Mouse (Mus musculus): Measurements from ENCODE around the gene Ncoa5. TPM values are rescaled to one million over a fixed set of nuclear protein-coding genes. Genes with fewer than 3 reads are reported as not detected.

Gene Ncoa5
- polyA plus RNA-seq, 1 experiment, result 48.0 TPM

DNA sequence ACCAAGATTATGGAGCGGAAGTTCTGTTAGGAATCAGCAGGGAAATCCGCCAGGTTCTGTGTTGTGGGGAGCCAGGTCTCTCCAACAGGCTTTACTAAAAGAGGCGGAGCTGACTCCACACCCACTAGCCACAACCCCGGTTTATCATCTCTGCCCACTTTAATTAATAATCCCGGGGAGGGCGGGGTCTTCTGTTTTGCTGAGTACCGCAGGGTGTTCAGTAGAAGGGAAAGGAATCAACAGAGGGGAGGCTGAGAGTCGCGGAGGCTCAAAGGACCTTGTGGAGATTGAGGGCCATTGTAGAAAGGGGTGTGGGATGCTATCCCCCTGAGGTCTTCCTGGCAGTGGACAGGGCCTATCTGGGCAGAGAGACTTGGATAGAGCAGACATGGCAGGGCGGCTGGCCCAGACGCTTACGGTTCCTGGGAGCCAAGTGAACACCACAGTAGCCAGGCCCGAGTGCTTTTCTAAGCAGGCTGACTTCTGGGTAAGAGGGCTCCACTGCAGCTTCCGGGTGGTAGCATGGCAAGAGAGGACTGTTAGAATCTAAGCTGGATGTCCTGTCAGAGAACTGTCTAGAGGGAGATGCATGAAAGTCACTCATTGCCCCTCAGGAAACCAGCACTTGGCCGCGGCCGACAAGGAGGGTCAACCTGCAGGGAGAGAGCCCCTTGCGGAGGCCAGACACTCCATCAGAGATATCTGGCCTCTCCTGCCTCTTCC is 16.3 kb upstream of the Ncoa5 start:
- no peak overlapping the region for H3K27ac ChIP-seq (ENCODE audit: insufficient read depth, low read length)

DNA sequence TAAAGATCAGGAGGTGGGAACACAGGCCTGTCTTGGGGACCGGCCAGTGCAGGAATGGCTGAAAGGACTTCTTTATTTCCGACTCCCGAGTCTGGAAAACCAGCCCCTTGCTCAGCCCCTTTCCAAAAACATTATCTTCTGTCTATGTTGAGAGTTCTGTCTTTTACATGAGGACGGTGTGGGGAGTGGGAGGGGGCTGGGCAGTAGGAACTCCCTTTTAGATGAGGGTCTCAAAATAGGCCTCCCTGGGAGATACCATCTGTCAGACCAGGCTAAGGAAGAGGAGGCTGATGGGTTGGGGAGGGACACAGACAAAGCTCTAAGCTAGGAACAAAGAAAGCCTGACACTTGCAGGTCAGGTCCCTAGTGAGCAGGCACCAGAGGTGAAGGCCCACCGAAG is 14.4 kb upstream of the Ncoa5 start:
- Histone ChIP-seq H3K4me3 (ENCODE audit: insufficient read depth, low read length) (no peak overlapping the region), H3K4me1 (ENCODE audit: control insufficient read depth, insufficient read depth, low read length) (no peaks in the 10 kb centered on the region), H3K27ac (ENCODE audit: insufficient read depth, low read length) (no peak overlapping the region)
- no peak for TF ChIP-seq CTCF (IDR thresholded peaks at IDR 0.05; ENCODE audit: extremely low read depth, insufficient read depth, low read length)
- no peak for TF ChIP-seq POLR2A (IDR thresholded peaks at IDR 0.05; ENCODE audit: extremely low read depth, insufficient read depth, low read length)

More for the DNA sequence above, 16.3 kb upstream of the Ncoa5 start:
- no peak for TF ChIP-seq POLR2A (IDR thresholded peaks at IDR 0.05; ENCODE audit: extremely low read depth, insufficient read depth, low read length)
- TF ChIP-seq CTCF (IDR thresholded peaks at IDR 0.05; ENCODE audit: extremely low read depth, insufficient read depth, low read length), result no peak
- no peak overlapping the region for H3K4me3 ChIP-seq (ENCODE audit: insufficient read depth, low read length)
- H3K4me1 ChIP-seq (ENCODE audit: control insufficient read depth, insufficient read depth, low read length), result no peaks in the 10 kb centered on the region

DNA sequence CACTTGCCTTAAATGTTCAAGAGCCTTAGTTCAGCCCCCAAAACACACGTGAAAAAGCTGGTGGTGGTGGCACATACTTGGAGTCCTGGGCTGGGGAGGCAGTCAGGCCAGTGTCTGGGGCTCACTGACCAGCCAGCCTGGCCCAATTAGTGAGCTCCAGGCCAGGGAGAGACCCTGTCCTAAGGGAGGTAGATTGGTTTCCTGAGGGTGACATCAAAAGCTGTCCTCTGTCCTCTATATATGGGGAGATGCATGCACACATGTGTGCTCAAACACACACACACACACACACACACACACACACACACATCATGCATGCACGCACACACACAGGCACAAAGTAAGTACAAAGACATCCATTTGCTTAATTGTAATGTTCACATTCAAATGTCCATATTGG is 9.1 kb upstream of the Ncoa5 start:
- Histone ChIP-seq H3K4me3 (ENCODE audit: insufficient read depth, low read length) (no peak overlapping the region), H3K4me1 (ENCODE audit: control insufficient read depth, insufficient read depth, low read length) (no peaks in the 10 kb centered on the region), H3K27ac (ENCODE audit: insufficient read depth, low read length) (no peak overlapping the region)
- no peak for TF ChIP-seq POLR2A (IDR thresholded peaks at IDR 0.05; ENCODE audit: extremely low read depth, insufficient read depth, low read length)
- TF ChIP-seq CTCF (IDR thresholded peaks at IDR 0.05; ENCODE audit: extremely low read depth, insufficient read depth, low read length), result no peak

DNA sequence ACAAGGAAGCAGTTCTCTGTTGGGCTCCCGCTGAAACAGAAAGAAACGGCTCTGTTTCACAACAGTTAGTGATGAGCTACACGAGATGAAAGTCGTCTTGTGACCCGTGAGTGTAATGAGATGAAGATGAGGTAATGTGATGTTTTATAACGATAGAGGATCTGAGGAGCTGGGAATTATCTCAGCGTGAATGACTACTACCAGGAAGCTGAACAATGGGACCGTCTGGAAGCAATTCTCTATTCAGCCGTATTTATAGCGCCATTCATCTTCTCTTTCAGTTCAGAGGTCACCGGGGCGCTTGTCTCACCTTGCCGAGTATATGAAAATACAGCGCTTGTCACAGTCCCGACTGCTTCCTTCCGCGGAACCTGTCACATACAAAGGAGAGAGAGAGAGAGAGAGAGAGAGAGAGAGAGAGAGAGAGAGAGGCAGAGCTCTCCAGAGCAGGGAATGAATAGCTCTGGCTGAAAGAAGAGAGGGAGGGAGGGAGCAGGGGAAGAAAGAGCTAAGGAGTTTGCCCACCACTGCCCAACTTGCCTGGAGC is 8.5 kb upstream of the Ncoa5 start:
- Histone ChIP-seq H3K4me1 (ENCODE audit: control insufficient read depth, insufficient read depth, low read length) (no peaks in the 10 kb centered on the region), H3K27ac (ENCODE audit: insufficient read depth, low read length) (no peak overlapping the region), H3K4me3 (ENCODE audit: insufficient read depth, low read length) (peak overlapping the region; percentile 12; the same call in 1 of the 2 replicates)
- TF ChIP-seq CTCF (IDR thresholded peaks at IDR 0.05; ENCODE audit: extremely low read depth, insufficient read depth, low read length), result no peak
- TF ChIP-seq POLR2A (IDR thresholded peaks at IDR 0.05; ENCODE audit: extremely low read depth, insufficient read depth, low read length), result no peak

DNA sequence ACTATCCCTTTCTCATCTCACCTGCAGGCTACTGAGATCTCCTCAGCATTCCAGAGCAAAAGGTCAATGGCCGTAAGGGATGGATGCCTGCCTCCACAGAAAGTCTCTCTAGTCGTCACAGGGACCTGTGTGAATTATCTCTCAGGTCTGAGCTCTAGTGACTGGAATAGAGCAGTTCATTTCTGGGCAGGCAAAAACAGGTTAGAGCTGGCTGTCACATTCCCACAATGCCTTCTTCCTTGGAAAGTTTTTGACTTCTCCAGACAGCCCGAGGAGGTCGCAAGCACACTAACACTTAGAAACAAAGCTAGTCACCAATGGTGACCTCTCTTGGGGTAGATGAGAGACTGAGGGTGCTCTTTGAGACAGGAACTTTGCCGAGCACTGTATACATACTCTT is 7.5 kb upstream of the Ncoa5 start:
- H3K4me3 ChIP-seq (ENCODE audit: insufficient read depth, low read length), result no peak overlapping the region
- TF ChIP-seq CTCF (IDR thresholded peaks at IDR 0.05; ENCODE audit: extremely low read depth, insufficient read depth, low read length) (no peak), POLR2A (IDR thresholded peaks at IDR 0.05; ENCODE audit: extremely low read depth, insufficient read depth, low read length) (no peak)
- H3K4me1 ChIP-seq (ENCODE audit: control insufficient read depth, insufficient read depth, low read length), result no peaks in the 10 kb centered on the region
- no peak overlapping the region for H3K27ac ChIP-seq (ENCODE audit: insufficient read depth, low read length)

DNA sequence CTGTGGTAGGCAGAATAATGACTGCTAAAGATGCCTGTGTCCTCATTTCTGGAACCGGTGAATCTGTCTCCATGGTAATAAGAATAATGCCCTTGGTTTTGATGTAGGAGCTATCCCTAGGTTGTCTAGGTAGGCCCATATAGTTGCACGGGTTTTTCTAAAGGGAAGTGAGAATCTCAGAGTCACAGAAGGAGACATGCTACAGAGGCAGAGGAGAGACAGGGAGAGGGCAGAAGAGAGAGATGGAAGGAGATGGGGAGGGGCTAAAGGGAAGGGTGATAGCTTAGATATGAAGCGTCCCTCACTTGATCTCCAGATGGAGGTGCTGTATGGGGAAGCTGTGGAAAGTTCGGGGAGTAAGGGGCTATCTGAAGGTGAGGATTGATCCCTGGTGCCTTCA is 2.7 kb upstream of the Ncoa5 start:
- Histone ChIP-seq H3K27ac (ENCODE audit: insufficient read depth, low read length) (no peak overlapping the region), H3K4me3 (ENCODE audit: insufficient read depth, low read length) (no peak overlapping the region), H3K4me1 (ENCODE audit: control insufficient read depth, insufficient read depth, low read length) (peaks cover 1% of the 10 kb centered on the region; the same call in 1 of the 2 replicates)
- TF ChIP-seq POLR2A (IDR thresholded peaks at IDR 0.05; ENCODE audit: extremely low read depth, insufficient read depth, low read length), result no peak
- no peak for TF ChIP-seq CTCF (IDR thresholded peaks at IDR 0.05; ENCODE audit: extremely low read depth, insufficient read depth, low read length)

DNA sequence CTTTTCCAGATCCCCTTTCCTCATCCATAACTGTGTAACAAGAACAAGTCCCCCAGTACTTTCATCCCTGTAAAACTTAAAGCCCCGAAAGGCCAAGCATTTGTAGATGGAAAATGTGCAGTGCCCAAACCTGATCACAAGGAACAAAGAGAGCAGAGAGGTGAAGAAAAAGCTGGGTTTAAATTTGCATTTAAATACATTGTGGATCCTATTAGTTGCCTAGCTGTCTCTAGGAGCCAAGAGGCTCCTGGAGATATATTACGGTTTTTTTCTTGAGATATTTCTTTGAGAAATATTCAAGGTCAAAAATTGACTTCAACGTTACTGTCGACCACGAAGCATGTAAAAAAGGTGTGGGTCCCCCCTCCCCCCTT is 378 bp upstream of the Ncoa5 start:
- Histone ChIP-seq H3K4me3 (ENCODE audit: insufficient read depth, low read length) (peak overlapping the region; percentile 94), H3K27ac (ENCODE audit: insufficient read depth, low read length) (no peak overlapping the region; the same call in 1 of the 2 replicates), H3K4me1 (ENCODE audit: control insufficient read depth, insufficient read depth, low read length) (peaks cover 1% of the 10 kb centered on the region; the same call in 1 of the 2 replicates)
- TF ChIP-seq POLR2A (IDR thresholded peaks at IDR 0.05; ENCODE audit: extremely low read depth, insufficient read depth, low read length), result no peak
- TF ChIP-seq CTCF (IDR thresholded peaks at IDR 0.05; ENCODE audit: extremely low read depth, insufficient read depth, low read length), result no peak

DNA sequence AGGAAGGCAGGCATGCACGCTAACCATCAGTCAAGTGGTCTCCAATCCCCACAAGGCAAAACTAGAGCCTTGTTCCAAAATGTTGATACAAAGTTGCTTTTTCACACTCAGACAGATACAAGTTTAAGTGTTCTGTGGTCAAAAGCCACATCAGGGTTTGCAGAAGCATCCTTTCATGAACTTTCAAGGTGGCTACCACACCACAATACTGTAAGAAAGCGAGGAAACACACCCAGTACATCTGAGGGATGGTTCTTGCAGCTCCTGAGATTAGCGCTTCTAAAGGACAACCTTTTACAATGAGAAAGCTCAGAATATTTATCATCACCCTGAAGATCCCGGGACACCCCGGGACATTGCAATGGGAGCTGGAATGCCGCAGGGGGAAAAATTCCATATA is 1.4 kb downstream of the Ncoa5 start:
- H3K27ac ChIP-seq (ENCODE audit: insufficient read depth, low read length), result no peak overlapping the region
- peaks cover 4% of the 10 kb centered on the region; the same call in 1 of the 2 replicates for H3K4me1 ChIP-seq (ENCODE audit: control insufficient read depth, insufficient read depth, low read length)
- peak overlapping the region; percentile 94 for H3K4me3 ChIP-seq (ENCODE audit: insufficient read depth, low read length)
- no peak for TF ChIP-seq POLR2A (IDR thresholded peaks at IDR 0.05; ENCODE audit: extremely low read depth, insufficient read depth, low read length)
- TF ChIP-seq CTCF (IDR thresholded peaks at IDR 0.05; ENCODE audit: extremely low read depth, insufficient read depth, low read length), result no peak

DNA sequence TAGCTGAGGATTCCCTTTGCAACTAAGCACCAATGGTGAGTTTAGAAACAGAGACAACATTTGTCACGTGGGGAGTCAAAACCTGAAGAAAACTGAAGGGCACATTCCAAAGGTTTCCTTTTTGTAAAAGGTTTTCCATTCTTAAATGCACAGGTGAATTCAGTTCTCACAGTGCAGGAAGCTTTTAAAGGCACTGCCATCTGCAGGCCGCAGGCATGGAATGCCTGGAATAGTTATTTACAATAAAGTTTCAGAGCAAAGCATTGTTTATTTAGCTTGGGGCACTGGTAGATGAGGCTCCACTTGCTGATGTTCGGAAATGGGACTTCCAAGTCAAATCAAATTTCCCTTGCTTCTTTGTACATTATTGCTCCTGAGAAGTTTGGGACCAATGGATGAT is 2.1 kb downstream of the Ncoa5 start:
- Histone ChIP-seq H3K4me3 (ENCODE audit: insufficient read depth, low read length) (no peak overlapping the region; the same call in 1 of the 2 replicates), H3K27ac (ENCODE audit: insufficient read depth, low read length) (no peak overlapping the region), H3K4me1 (ENCODE audit: control insufficient read depth, insufficient read depth, low read length) (peaks cover 4% of the 10 kb centered on the region; the same call in 1 of the 2 replicates)
- TF ChIP-seq CTCF (IDR thresholded peaks at IDR 0.05; ENCODE audit: extremely low read depth, insufficient read depth, low read length) (peak; percentile 39; the same call in 1 of the 2 replicates), POLR2A (IDR thresholded peaks at IDR 0.05; ENCODE audit: extremely low read depth, insufficient read depth, low read length) (no peak)

DNA sequence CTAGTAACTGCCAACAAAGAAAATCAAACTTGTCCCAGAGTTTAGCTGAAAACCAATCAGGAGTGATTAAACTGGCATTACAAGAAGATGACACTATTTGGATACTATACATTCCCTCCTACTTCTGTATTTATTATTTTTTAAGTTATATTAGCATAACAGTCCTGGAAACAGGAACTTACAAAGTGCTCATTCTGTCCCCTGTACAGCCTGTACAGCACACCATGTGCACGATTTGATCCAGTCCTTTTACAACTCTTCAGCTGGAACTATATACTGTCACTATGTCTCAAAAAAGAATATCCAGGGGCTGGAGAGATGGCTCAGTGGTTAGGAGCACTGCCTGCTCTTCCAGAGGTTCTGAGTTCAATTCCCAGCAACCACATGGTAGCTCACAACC is 7.5 kb downstream of the Ncoa5 start:
- TF ChIP-seq POLR2A (IDR thresholded peaks at IDR 0.05; ENCODE audit: extremely low read depth, insufficient read depth, low read length) (no peak), CTCF (IDR thresholded peaks at IDR 0.05; ENCODE audit: extremely low read depth, insufficient read depth, low read length) (no peak)
- Histone ChIP-seq H3K4me1 (ENCODE audit: control insufficient read depth, insufficient read depth, low read length) (peaks cover 3% of the 10 kb centered on the region; the same call in 1 of the 2 replicates), H3K27ac (ENCODE audit: insufficient read depth, low read length) (no peak overlapping the region), H3K4me3 (ENCODE audit: insufficient read depth, low read length) (no peak overlapping the region)

All from cortical plate, adult 2 months (tissue).